Mouse (Mus musculus): ENCODE measurements at regions not wholly inside any gene's neighbourhood (a gene's known extent, or its start where the extent isn't known, plus 50 kb on each side); places are given as distances from the start of the nearest gene placed in this dataset.
"Not testable (repeated sequence)": the region's sequence is repeated elsewhere in the genome, so short reads cannot be mapped to it uniquely, and the experiment has no call there.

DNA sequence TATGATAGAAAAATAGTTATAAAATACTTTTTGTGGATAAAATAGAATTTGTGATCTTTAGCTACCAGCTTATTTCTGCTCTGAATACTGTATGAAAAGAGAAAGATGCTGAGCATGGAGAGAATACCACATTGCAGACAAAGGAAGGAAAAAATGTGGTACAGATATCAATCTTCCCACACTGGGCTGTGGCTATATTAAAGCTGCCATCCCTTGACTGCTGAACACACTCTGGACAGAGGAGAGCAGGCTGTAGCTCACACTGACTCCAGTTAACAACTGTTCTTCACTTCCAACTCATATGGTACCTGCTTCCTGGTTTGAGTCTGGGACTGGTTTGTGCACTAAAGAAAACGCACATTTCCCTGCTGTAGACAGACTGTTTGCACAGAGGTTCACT lies 76.7 kb upstream of the Try4 start:
- no peak for DNase-seq (ENCODE audit: low read depth, low spot score)

DNA sequence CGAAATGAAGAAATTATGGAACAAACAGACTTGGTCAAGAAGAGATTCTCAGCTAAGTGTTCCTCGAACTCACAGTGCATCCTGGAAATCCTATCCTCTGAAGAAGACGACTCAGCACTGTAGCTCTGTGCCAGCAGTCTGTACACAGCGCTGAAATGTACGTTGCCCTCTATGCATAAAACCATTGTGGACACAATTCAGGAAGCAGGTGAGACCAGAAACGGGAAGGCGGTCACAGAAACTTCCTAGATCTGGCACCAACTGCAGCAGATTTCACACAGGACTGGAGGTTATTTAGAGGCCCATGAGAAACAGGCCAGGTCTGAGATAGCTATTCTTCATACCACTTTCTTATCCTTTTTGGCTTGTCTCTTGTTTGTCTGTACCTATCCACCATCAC lies 83.7 kb upstream of the Try4 start:
- DNase-seq (ENCODE audit: low read depth, low spot score) = no peak

- DNase-seq (ENCODE audit: low read depth, low spot score) = peak; percentile 78
These were observed 86.2 kb upstream of the Try4 start for GRCm38 (mm10) chr6:41215857-41216256.

DNA sequence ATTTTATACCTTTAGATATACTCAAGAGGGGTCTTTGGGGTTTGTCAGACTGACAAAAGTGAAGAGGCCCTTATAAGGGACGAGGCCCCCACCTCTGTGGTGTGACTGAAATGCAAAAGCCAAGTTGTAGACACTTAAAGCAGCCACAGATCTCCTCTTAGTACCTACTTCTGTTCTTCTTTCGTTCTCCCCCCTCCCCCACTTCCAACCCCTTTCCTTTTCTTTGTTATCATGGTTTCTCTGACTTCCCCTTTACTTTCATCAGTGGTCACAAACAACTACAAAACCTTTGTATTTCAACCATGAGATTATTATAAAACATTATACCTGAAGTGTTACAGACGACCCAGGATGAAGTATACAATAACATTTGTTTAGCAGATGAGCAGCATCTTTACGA lies 96.2 kb upstream of the Try4 start:
- no peak for DNase-seq (ENCODE audit: low read depth, low spot score)

GRCm38 (mm10) chr6:41202882-41203281 lies 99.2 kb upstream of the Try4 start:
- peak; percentile 20 for DNase-seq (ENCODE audit: low read depth, low spot score)

DNA sequence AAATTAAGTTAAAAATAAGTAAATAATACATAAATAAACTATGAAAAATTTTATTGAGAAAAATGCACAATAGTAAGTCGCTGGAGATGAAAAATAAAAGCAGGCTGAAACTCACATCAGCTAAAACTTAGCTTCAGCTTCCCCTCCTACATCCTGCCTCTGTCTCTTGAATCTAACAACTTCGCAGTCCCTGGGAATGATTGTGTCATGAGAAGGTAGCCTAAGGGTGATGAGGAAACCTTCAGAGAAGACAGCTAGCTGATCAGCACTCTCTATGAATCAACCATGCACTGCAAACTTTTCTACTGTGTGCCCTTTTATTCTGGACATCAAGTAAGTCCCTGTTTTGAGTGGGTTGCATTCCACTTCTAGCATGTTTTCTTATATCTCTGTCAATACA lies 99.8 kb upstream of the Try4 start:
- peak; percentile 34 for DNase-seq (ENCODE audit: low read depth, low spot score)

DNA sequence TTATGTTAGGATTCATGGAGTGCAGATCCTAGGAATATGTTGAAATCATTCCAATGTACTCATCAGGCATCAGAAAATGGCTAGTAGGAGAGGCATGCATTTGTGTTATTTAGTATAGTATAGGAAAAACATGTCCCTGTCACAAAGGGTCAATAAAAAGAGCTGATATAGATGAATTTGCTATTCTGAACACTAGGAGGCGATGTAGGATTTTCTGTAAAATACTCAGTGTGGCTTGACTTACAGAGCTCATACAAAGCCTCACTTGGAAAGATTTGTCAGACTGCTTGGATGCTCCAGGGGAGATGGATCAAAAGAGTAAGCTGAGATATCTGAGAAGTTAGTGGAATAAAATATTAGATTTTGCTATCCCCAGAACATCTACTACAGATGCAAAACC lies 107.6 kb upstream of the Try4 start:
- DNase-seq (ENCODE audit: low read depth, low spot score) = peak; percentile 65

DNA sequence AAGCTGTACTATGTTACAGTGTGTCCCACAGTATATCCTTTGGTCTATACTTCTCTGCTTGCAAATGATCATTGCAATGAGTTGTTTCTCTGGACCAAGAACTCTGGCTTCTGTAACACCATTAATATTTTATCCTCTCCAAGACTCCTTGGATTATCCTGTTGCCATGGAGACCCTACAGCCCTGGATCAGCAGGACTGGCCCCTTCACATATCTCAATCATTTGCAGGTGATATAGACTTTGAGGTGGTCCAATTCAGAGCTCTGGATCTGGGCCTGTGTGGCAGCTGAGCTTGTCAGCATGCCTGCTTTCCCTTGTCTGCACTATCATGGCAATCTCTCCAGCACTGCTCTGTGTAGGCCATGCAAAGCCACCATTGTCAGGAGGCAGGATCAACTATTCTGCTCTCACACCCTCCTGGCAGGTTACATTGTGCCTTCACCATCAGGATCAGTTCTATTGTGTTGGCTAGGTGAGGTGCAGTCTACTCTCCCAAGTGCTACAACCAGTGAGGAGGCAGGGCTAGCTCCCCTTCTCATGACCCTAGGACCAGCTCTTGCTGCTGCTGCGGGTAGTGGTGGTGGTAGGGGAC lies 110.2 kb upstream of the Try4 start:
- no peak for DNase-seq (ENCODE audit: low read depth, low spot score)

- peak; percentile 11 for DNase-seq (ENCODE audit: low read depth, low spot score)
These were observed 113.2 kb upstream of the Try4 start for GRCm38 (mm10) chr6:41188910-41189309.

DNA sequence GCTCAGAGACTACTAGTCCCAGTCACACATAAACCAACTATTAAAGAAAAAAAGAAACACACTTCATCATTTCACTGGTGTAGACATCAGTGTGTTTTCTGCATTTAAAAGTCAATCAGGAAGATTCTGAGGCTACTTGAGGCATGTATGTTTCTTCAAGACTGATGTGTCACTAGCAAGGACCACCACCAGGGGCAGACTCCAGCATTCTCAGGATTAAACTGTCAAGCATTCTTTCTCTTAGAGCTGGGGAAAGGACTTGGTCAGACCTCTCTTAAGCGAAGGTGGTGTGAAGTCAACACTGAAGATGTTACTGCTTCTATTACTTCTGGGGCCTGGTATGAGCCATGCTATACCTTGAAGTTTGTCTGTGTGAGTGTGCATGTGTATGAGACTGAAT lies 114.1 kb upstream of the Try4 start:
- DNase-seq (ENCODE audit: low read depth, low spot score) = peak; percentile 58

DNA sequence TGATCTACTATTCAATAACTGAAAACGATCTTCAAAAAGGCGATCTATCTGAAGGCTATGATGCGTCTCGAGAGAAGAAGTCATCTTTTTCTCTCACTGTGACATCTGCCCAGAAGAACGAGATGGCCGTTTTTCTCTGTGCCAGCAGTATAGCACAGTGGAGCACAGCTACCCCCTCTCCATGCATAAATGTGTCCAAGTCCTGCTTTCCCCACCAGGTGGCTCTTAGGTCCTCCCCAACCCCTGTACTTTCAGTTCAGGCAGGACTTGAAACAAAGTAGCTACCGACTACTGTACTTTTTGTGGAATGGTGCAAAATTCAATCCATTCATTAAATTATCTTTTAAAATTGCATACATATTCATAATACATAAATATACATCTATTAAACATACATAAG lies 123.2 kb upstream of the Try4 start:
- DNase-seq (ENCODE audit: low read depth, low spot score) = peak; percentile 65

- DNase-seq (ENCODE audit: low read depth, low spot score) = peak; percentile 29
These were observed 124.0 kb upstream of the Try4 start for GRCm38 (mm10) chr6:41178019-41178418.

GRCm38 (mm10) chr6:41177152-41177551 lies 124.9 kb upstream of the Try4 start:
- DNase-seq (ENCODE audit: low read depth, low spot score) = peak; percentile 60

DNA sequence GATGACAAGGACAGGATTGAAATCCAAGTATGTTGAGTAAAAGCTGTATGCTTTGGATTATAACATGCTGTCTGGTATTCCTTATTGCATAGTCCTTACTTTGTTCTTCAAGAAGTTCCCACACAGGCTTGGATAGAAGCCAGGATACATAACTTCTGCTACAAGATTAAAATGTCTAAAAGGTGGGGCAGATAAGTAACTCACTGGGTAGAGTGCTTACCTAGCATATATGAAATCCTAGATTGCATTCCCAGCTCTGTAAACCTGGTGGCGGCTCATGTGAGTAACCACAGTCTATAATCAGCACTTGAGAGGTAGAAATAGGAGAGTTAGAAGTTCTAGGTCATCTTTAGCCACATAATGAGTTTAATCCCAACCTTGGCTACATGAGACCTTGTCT lies 126.0 kb upstream of the Try4 start:
- no peak for DNase-seq (ENCODE audit: low read depth, low spot score)

DNA sequence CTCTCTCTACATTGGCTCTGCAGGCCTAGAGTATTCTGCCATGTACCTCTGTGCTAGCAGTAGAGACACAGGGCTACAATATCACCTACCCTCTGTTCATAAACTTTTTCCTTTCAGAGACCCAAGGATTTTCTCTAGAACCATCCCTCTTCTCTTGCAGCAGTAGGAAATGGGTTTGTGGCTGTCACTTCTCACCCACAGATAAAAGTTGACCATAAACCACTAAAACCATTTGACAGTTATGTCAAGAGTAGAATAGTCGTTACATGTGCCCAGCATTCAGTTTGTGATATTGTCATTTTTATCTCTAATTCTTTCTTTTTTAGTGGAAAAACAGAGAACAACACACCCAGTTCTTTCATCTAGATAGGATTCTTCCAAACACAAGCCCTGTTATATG lies 128.2 kb upstream of the 2210010C04Rik start:
- no peak for DNase-seq (ENCODE audit: low read depth, low spot score)

DNA sequence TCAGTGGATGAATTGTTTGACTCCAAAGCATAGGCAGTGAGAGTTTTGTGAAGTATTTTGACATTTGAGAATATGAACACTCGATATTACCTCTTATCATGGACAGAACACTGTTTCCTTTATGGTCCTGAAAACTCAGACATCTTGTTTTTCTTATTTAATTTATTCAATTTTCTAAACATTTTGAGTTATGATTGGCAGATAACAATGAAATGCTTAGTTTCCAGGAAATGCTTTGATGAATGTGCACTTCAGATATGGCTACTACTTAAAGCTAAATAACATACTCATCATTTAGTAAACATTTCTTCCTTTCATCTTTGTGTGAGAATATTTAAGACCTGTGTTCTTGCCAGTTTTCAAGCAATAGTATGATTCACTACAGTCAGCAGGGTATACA lies 126.4 kb upstream of the 2210010C04Rik start:
- DNase-seq (ENCODE audit: low read depth, low spot score) = no peak

DNA sequence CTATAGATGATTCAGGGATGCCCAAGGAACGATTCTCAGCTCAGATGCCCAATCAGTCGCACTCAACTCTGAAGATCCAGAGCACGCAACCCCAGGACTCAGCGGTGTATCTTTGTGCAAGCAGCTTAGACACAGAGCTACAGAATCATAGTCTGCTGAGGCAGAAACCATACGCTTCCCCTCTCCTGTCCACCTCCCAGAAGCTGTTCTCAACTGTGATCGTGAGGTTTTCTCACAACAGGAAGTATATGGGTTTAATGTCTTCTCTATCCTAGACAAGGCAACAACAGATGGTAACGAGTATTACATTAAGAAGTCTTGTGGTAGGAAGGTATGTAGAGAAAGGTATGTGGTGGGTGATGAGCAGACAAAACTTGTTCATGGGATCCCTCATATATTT lies 116.8 kb upstream of the 2210010C04Rik start:
- DNase-seq (ENCODE audit: low read depth, low spot score) = peak; percentile 17

DNA sequence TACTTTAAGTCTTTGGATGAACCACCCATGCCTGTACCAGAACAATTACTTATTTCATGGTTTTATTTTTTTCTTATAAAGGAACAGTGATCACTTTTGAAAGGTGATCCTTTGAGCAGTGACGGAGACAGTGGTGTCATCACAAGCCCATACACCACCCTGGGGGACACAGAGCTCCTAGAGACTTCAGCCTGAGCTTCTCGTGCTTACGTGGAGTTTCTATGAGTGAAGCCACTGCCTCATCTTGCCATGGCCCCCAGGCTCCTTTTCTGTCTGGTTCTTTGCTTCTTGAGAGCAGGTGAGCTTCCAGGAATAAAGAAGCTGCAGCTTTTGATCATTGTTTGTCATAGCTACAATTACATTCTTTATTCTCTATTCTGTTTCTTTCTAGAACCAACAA lies 116.2 kb upstream of the 2210010C04Rik start:
- peak; percentile 24 for DNase-seq (ENCODE audit: low read depth, low spot score)

DNA sequence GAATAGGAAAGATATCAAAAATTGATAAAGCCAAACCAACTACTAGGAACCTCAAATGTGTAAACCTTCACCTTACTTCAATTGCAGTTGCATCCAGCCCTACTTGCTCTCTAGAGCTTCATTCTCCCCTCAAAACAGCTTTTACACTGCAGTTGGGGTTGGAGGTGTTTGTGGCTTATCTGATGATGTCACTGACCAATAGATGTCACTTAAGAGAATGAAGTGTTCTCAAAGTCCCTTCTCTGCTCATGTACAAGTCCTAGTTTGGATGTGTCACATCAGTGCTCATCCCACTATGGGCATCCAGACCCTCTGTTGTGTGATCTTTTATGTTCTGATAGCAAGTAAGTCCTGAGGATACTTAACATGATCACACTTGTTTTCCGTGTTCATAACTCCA lies 105.6 kb upstream of the 2210010C04Rik start:
- DNase-seq (ENCODE audit: low read depth, low spot score) = peak; percentile 34

DNA sequence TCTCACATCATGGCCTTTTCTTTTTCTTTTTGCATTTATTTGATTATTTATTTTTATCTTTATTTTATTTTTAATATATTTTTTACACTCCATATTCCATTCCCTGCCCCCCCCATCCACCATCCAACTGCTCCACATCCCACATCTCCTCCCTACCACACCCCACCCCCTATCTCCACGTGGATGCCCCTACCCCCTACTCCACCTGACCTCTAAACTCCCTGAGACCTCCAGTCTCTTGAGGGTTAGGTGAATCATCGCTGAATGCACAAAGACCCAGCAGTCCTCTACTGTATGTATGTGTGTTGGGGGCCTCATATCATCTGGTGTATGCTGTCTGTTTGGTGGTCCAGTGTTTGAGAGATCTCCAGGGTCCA lies 102.1 kb upstream of the 2210010C04Rik start:
- DNase-seq (ENCODE audit: low read depth, low spot score) = not testable (repeated sequence)

DNA sequence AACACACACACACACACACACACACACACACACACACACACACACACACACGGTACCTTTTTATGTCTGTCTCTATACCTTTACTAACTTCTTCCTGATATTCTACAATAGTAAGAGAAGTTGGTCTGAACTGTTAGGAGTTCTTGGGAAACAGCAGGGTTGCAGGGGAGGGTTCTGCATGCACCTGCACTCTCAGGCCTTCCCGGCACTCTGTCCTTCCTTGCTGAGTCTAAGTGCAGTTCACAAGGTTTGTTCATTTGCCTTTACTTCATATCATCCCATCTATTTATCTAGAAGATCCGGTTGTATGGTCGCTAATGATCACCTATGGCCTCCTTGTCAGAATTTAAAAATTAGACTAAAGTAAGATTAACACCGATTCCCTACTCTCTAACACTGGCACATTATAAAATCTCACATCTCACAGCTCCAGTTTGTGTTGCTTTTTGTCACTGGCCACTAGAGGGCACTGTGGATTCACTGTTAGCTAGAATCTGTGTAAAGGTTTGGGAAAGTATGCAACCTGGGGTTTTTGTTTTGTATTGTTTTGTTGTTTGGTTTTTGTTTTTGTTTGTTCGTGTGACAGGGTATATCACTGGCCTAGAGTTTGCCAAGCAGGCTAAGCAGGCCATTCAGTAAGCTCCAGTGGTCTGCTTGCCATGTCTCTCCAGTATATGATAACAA lies 101.5 kb upstream of the 2210010C04Rik start:
- peak; percentile 84 for DNase-seq (ENCODE audit: low read depth, low spot score)

GRCm38 (mm10) chr6:41135160-41135559 lies 99.9 kb upstream of the 2210010C04Rik start:
- no peak for DNase-seq (ENCODE audit: low read depth, low spot score)

DNA sequence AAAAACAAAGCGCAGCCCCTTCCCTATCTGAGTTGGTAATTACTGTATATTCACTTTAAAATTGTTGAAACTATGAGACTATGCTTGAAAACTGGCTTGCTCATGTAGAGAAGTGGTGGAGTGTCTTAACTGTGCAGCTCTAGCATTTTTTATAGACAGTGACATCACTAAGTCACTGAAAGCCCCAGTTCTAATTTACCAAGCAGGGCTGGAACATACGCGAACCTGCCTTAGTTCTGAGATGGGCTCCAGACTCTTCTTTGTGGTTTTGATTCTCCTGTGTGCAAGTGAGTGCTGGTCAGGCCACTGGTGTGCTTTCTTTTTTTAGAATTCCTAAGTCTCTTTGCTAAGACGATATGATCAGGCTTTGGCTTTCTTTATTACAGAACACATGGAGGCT lies 94.6 kb upstream of the 2210010C04Rik start:
- peak; percentile 22 for DNase-seq (ENCODE audit: low read depth, low spot score)

DNA sequence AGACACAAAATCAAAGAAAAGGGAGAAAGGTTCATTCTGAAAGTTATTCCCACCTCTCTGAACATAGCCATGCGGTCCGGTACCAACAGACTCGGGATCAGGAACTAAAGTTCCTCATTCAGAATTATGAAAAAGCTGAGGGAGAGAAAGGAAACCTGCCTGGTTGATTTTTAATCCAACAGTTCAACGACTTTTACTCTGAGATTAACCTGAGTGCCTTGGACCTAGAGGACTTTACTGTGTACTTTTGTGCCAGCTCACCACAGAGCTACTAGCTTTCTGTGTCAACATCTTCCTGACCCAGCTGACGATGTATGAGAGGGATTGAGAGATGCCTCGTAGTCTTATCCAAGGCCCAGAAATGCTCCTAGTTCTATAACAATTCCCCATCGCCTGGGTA lies 92.5 kb upstream of the 2210010C04Rik start:
- no peak for DNase-seq (ENCODE audit: low read depth, low spot score)

All from CD4-positive, CD25-positive, alpha-beta regulatory T cell, adult 2 months (primary cell).